Mouse (Mus musculus): ENCODE data around the gene Gm6583.

The Gm6583 gene

GRCm38 (mm10) chr5:112355910-112356309 is at the start of gene Gm6583:
TSS of gene Gm6583 (minus strand) at chr5:112356033.
- no peak for DNase-seq (ENCODE audit: low spot score)

GRCm38 (mm10) chr5:112402437-112402836 is 46.6 kb upstream of the Gm6583 start:
- no peak for DNase-seq (ENCODE audit: low spot score)

DNA sequence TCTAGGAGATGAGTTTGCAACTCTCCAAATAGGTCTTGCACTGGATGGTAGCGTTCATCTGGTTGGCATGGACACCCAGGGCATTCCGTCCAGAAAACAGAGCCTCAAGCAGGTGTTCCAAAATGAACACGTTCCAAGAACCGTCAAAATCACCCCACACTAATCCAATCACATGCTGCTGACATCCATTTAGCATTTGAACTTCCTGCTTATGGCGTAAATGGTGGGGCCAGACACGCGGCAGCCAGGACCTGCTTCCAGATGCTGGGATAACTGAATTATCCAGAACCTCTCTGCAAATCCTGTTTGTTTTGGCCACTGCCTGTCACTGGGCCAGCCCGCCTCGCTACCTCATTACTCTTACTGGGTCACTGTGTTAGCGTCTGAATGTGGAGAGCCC is 43.5 kb upstream of the Gm6583 start:
- no peak for DNase-seq (ENCODE audit: low spot score)

DNA sequence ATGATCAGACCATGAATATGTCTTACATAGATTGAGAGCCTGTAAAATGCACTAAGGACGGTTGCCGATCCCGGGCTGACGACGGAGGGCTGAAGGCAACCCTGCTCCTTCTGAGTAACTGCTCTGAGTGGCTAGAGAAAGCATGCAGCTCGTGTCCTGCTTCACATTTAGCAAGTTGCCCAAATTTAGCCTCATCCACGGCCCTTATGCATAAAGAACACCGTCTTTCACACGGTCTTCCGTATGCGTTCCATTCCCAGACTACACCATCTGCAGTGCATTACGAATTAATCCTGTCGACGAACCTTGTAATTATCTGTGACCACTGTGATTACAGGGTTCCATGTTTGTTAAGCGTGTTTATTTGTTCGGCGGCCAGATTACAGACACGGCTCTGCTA is 40.2 kb upstream of the Gm6583 start:
- DNase-seq (ENCODE audit: low spot score) = no peak

DNA sequence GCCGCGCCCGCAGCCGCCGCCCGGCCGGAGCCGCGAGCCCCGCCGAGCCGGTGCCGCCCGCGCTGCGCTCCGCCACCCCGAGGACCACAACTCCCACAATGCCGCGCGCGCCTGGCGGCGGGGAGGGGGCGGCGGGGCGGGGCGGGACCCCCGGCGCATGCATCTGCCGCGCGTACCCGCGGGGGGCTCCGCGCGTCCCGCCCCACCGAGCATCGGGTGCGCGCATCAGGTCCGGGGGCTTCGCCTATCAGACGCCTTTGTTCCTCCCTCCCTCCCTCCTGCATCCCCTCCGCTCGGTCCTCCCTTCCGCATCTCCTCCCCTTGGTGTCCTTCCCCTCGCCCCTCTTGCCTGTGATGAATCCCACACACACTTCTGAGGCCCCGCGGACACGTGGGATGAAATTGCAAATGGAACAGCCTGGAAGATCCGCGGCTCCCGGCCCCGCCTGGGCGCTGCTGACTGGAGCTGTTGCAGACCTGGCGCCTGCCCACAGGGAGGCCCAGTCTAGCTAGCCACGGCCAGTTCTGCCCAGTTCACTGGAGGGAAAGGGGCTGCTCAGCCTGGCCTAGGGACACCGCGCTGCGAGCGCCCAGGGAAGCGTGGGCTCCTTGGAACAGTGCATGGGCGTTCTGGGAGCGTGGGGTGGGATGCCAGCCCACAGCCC is 39.1 kb upstream of the Gm6583 start, which contains the start of gene Asphd2:
Gene Asphd2, minus strand, starts transcription at position 88 of the 665 bp plus-strand sequence.
- peak; percentile 75 for DNase-seq (ENCODE audit: low spot score)

DNA sequence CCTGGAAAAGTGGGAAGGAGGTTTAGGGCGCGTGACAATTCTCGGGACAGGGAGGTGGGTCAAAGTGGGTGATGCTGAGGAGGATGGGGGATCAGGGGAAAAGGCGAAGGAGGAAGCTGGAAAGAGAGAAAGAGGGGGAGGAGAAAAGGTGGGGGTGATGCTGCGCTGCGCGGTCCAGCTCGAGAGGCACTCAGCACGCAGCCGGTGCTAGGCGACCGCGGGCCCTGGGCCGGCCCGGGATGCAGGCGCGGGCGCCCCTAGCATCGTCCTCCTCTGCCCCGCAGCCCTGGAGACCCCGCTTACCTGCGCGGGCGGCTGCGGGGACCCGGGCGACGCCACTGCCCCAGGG is 38.6 kb upstream of the Gm6583 start:
- no peak for DNase-seq (ENCODE audit: low spot score)

GRCm38 (mm10) chr5:112393741-112394414 is 38.0 kb upstream of the Gm6583 start:
- DNase-seq (ENCODE audit: low spot score) = no peak

GRCm38 (mm10) chr5:112391676-112392323 is 36.0 kb upstream of the Gm6583 start:
- no peak for DNase-seq (ENCODE audit: low spot score)

- DNase-seq (ENCODE audit: low spot score) = no peak
Observed at GRCm38 (mm10) chr5:112391002-112391401, 35.2 kb upstream of the Gm6583 start.

- no peak for DNase-seq (ENCODE audit: low spot score)
Observed at GRCm38 (mm10) chr5:112389352-112389751, 33.5 kb upstream of the Gm6583 start.

GRCm38 (mm10) chr5:112385973-112386372 is 30.1 kb upstream of the Gm6583 start:
- no peak for DNase-seq (ENCODE audit: low spot score)

DNA sequence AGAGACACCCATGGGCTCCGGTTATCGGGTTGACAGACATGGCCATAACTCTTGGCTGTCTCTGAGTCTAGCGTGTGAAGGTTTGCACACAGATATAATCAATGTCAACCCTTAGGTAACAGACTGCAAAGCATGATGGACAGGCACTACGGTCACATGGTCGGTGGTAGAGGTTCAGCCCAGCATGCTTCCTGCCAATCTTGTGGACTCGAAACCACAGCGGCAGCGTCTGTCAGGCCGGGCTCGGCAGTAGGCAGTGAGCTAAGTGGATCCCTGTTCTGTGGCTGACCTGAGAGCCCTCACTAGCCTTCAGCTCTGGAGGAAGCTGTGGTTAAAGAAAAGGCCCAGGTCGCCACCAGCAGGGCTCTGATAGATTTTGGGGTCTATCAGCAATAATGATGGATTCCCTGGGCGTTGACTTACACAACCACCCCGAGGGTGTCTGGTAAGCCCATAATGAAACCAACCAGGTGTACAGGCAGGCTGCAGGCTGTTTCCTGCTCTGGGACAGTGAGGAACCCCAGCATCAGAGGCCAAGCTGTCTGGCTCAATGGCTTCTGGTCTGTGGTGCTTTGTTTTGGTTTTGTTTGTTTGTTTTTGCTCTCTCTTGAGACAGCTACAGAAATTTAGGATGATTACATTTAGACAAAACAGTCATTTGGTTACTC is 29.1 kb upstream of the Gm6583 start:
- DNase-seq (ENCODE audit: low spot score) = no peak

GRCm38 (mm10) chr5:112382641-112383330 is 27.0 kb upstream of the Gm6583 start:
- DNase-seq (ENCODE audit: low spot score) = no peak

GRCm38 (mm10) chr5:112382042-112382441 is 26.2 kb upstream of the Gm6583 start:
- DNase-seq (ENCODE audit: low spot score) = no peak

GRCm38 (mm10) chr5:112381154-112381553 is 25.3 kb upstream of the Gm6583 start:
- no peak for DNase-seq (ENCODE audit: low spot score)

GRCm38 (mm10) chr5:112378716-112379115 is 22.9 kb upstream of the Gm6583 start:
- DNase-seq (ENCODE audit: low spot score) = no peak

- DNase-seq (ENCODE audit: low spot score) = no peak
Observed at GRCm38 (mm10) chr5:112377380-112377779, 21.5 kb upstream of the Gm6583 start.

DNA sequence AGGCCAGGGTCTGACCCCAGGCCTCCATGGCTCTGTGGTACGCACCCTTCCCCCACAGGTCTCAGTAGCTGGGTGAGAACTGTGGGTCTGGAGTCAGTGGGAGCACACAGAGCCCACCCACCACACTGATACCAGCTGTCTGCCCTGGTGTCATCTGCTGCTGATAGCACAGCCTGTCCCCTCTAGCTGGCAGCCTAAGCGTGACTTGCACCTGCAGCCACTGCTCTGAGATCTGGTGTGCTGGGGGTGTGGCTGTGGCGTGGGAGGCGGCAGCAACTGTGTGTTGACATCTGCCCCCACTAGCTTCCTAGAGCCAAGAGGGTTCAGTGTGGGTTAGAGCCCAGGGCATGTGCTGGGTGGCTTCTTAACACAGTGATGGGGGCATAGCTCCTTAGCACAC is 20.3 kb upstream of the Gm6583 start:
- DNase-seq (ENCODE audit: low spot score) = no peak

DNA sequence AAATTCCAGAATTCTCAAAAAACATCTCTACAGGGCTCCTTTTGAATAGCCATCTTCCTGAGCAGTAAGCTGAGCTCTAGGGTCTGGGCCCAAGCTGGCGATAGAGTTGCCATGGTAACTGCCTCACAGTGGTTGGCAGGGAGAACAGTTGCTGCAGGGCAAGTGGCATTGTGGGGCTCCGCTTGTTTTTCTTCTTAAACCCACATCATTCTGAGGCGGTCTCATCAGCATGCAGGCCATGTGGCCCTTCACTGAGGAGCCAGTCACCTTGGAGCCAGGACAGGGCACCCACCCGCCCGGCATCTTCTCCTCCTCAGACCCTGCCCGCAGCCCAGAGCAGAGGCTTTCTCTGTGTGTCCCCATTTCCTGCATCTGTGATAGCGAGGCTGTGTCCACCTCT is 16.1 kb upstream of the Gm6583 start:
- DNase-seq (ENCODE audit: low spot score) = peak; percentile 67

DNA sequence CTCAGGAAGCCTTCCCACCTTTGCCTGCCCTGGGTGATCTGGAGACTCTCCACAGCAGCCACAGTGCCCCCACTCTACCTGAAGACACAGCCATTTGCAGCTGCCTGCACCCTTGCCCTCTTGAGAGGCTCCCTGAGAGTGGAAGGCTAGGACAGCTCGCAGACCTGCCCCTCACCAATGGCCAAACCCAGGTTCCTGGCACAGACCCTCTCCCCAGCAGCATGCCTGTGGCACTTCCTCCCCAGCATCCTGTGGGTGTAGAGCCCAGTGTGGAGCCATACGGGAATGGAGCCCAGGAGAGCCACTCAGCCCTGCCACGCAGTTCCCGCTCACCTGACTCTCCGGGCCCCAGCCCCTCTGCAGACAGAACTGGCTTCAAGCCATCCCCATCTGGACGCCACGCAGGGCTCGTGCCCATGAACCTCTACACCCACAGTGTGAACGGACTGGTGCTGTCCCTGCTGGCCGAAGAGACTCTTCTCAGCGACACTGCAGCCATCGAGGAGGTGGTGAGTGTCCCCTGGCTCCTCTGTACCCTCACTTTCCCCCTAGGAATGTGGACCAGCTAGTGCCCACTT is 14.5 kb upstream of the Gm6583 start:
- DNase-seq (ENCODE audit: low spot score) = no peak

DNA sequence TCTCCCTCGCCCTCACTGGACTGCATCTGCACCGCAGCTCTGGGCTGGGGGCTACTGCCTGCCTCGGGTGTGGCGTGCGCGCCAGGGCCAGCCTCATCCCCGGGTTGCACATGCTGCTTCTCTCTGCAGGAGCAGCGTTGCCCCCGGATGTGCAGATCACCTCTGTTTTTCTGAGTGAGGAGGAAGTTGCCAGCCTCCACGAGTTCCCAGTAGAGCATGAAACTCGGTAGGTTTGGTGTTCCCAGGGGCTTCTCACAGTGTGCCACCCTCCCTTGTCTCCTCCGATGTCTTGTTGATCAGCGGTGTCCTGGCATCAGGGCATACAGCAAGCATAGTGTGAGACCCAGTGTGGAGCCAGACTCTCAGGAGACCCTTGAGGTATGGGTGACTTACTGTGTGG is 13.5 kb upstream of the Gm6583 start:
- no peak for DNase-seq (ENCODE audit: low spot score)

DNA sequence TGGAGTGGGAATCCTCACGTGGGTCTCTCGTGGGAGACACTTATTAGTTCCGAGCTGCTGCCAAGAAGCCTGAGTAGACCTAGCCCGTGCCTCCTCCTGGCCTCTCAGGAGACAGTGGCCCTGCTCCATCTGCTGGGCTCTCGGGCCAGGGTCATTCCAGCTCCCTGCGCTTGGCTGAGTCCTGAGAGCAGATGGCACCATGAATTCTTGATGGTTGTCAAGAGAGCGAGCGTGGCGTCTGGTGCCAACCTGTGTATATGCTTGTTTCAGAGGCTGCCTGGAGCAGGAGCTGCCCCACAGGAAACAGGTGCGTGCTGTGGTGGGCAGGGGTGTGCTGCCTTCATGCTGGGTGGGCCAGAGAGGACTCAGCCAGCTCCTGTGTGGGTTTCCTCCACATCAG is 12.8 kb upstream of the Gm6583 start:
- DNase-seq (ENCODE audit: low spot score) = no peak

Measured in left cerebral cortex, adult 11 months (tissue).